Mouse (Mus musculus) spleen, adult 2 months (tissue): ENCODE data around the gene Kcnc2. TPM values are rescaled to one million over a fixed set of nuclear protein-coding genes. Genes with fewer than 3 reads are reported as not detected.
"Not testable (repeated sequence)": the region's sequence is repeated elsewhere in the genome, so short reads cannot be mapped to it uniquely, and the experiment has no call there.

Experiments
- DNase-seq, 2 experiments: peaks; one replicate each; pipeline versions ENCODE4 v3.0.0 to v3.0.0-alpha.2; 2012 to 2021; ENCODE audit warnings: low spot score in 2 of 2, low read depth in 1 of 2
- H3K27ac ChIP-seq: fragments of 200-500 bp; 2 replicates; pipeline ENCODE4 v1.5.1; 2012; ENCODE audit warnings: low read length, inconsistent platforms; ENCODE audit not compliant: insufficient read depth
- H3K27me3 ChIP-seq: fragments of 200-500 bp; 2 replicates; pipeline ENCODE4 v1.6.1; 2012; ENCODE audit warnings: mild to moderate bottlenecking, moderate library complexity, low read length, inconsistent platforms; ENCODE audit not compliant: control insufficient read depth, insufficient read depth
- H3K36me3 ChIP-seq: fragments of 200-500 bp; 2 replicates; pipeline ENCODE4 v1.6.1; 2012; ENCODE audit warnings: mild to moderate bottlenecking, low read length, inconsistent platforms; ENCODE audit not compliant: control insufficient read depth, insufficient read depth
- H3K4me1 ChIP-seq: fragments of 200-500 bp; 2 replicates; pipeline ENCODE4 v1.6.1; 2011; ENCODE audit warnings: inconsistent platforms; ENCODE audit not compliant: control insufficient read depth, insufficient read depth, insufficient read length
- H3K4me3 ChIP-seq: fragments of 200-500 bp; 2 replicates; pipeline ENCODE4 v1.5.1; 2011; ENCODE audit warnings: mild to moderate bottlenecking, inconsistent platforms; ENCODE audit not compliant: insufficient read depth, insufficient read length; ENCODE audit errors: extremely low read depth
- CTCF ChIP-seq: fragments of 200-500 bp; IDR thresholded peaks from 2 replicates; pipeline ENCODE4 v1.5.1; 2011; ENCODE audit warnings: mild to moderate bottlenecking, inconsistent platforms; ENCODE audit not compliant: insufficient read depth, insufficient read length, insufficient replicate concordance; ENCODE audit errors: extremely low read depth
- POLR2A ChIP-seq: fragments of 200-500 bp; IDR thresholded peaks from 2 replicates; pipeline ENCODE4 v1.6.1; 2011; ENCODE audit warnings: low read depth, low read length, inconsistent platforms
- WGBS: fragments of 180-500 bp; shearing (Covaris S2); methylation state at CpG from one replicate; pipeline ENCODE4 v1.1.7; 2018; 5-methylcytosine and 5-hydroxymethylcytosine counted together
- polyA plus RNA-seq: library from polyadenylated mRNA; depleted of rRNA; stranded (reverse); fragments of >200 nt; gene quantifications from 2 replicates; pipeline ENCODE4 v1.2.3, GENCODE M21; 2012; rRNA removed

Kcnc2 gene
- 0.01 and 0.02 TPM in 2 replicates for polyA plus RNA-seq

GRCm38 (mm10) chr10:112270887-112271802, at the start of gene Kcnc2:
TSS of gene Kcnc2 (plus strand) at chr10:112271121.
- Histone ChIP-seq H3K4me1 (no peaks in the 10 kb centered on the region), H3K27me3 (peaks cover 9% of the 10 kb centered on the region), H3K4me3 (no peak within 1 kb of the TSS), H3K27ac (no peak within 1 kb of the TSS), H3K36me3 (no peaks in the 10 kb centered on the region)
- WGBS, result 10% methylated on average over 20 of the region's 20 CpGs
- no peak for DNase-seq
- TF ChIP-seq CTCF (no peak), POLR2A (no peak)

DNA sequence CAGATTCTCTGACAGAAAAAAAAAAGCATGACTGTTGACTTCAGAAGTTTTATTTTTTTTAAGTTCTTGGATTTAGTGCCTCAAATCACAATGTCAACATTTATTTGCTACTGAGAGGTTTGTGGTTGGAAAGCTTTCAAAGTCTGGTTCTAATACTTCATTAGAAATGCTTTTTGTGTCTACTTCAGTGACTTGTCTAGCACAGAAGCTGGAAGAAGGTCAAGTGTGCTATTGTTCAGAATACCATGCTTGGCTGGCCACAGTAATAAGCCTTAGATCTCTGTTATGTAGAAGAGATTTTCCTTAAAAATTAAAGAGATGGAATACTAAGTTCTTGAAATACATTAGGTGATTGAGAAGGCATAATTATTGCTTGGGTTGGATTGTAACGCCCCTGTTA, 43.8 kb upstream of the Kcnc2 start:
- DNase-seq, result no peak
- 63% methylated on average over 1 of the region's 1 CpGs for WGBS
- H3K36me3 ChIP-seq, result no peaks in the 10 kb centered on the region
- no peaks in the 10 kb centered on the region for H3K27me3 ChIP-seq
- no peak overlapping the region for H3K27ac ChIP-seq
- no peak overlapping the region for H3K4me3 ChIP-seq
- TF ChIP-seq POLR2A, result no peak
- no peak for TF ChIP-seq CTCF
- H3K4me1 ChIP-seq, result no peaks in the 10 kb centered on the region

DNA sequence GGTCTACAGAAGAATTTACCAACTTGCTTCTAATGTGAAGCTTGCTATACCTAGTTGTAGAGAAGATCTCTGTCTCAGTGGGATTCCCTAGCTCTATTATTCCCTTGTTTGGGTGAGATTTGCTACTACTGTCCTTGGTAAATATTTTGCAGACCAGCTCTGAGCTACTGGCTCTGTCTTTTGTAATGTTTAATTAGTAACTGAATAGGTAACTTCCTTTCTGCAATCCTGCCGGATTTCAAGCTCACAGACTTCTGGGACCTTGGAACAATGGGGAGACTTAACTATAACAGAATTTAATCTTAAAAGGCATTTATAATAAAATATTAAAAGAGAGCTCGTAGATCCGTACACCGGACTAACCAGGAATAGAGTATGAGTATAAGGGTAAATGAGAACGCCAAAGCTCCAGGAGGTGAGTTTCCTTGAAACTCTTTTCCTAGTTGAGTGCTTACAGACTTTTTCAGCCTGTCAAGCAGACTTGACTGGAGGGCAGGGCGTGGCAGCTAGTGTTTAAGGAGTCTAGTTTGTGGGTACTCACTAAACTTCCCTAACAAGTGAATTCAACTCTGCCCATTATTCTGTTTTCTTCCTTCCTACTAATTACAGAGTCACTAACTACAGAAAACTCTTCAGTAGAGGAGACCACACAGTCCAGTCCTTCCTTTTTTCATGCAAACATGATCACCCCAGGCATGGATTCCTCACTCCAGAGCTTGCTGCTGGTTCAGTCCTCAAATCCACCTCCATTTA, 41.7 kb upstream of the Kcnc2 start:
- 72% methylated on average over 6 of the region's 6 CpGs for WGBS
- not testable (repeated sequence) for DNase-seq, H3K27ac ChIP-seq, H3K27me3 ChIP-seq, H3K4me1 ChIP-seq, H3K36me3 ChIP-seq, H3K4me3 ChIP-seq

GRCm38 (mm10) chr10:112232733-112233132, 38.2 kb upstream of the Kcnc2 start:
- H3K36me3 ChIP-seq, H3K4me1 ChIP-seq, H3K4me3 ChIP-seq, DNase-seq, H3K27me3 ChIP-seq, H3K27ac ChIP-seq: not testable (repeated sequence)
- 23% methylated on average over 1 of the region's 1 CpGs for WGBS

DNA sequence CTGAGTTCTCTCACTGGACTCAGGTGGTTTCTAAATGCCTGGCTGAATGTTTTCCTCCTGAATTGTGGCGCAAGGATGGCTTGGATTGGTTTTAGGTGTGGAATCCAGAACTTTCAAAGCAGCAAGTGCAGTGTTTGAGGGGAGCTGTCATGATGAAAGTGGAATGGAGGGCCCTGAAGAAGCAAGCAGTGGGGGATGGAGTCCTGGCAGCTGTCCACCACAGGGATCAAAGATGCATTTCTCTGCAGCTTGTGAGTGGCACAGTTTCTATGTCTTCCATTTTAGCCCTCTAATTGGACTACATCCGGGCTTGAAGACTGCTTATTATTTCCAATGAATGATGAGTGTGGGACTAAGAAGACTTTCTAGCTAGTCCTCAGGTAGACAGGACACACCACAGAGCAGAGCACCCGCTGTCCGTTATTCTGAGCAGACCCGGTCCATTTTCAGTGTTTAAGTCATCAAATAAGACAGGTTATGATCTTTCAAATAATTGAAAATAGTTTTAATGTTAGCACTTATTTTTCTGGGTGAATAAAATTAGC, 35.5 kb upstream of the Kcnc2 start:
- not testable (repeated sequence) for H3K36me3 ChIP-seq, H3K27ac ChIP-seq, H3K4me1 ChIP-seq, DNase-seq, H3K4me3 ChIP-seq, H3K27me3 ChIP-seq
- 85% methylated on average over 5 of the region's 5 CpGs for WGBS

GRCm38 (mm10) chr10:112248273-112248672, 22.6 kb upstream of the Kcnc2 start:
- H3K4me3 ChIP-seq, result no peak overlapping the region
- WGBS, result 84% methylated on average over 2 of the region's 2 CpGs
- H3K27ac ChIP-seq, result no peak overlapping the region
- H3K27me3 ChIP-seq, result no peaks in the 10 kb centered on the region
- H3K36me3 ChIP-seq, result no peaks in the 10 kb centered on the region
- TF ChIP-seq POLR2A (no peak), CTCF (no peak)
- no peaks in the 10 kb centered on the region for H3K4me1 ChIP-seq
- DNase-seq, result no peak

GRCm38 (mm10) chr10:112263467-112263866, 7.5 kb upstream of the Kcnc2 start:
- no peak for TF ChIP-seq POLR2A
- TF ChIP-seq CTCF, result no peak
- Histone ChIP-seq H3K36me3 (no peaks in the 10 kb centered on the region), H3K4me3 (no peak overlapping the region), H3K27ac (no peak overlapping the region), H3K4me1 (no peaks in the 10 kb centered on the region), H3K27me3 (no peaks in the 10 kb centered on the region)
- WGBS, result 76% methylated on average over 3 of the region's 3 CpGs
- no peak for DNase-seq
